Mouse (Mus musculus): ENCODE results near the gene Snrnp200.

DNA sequence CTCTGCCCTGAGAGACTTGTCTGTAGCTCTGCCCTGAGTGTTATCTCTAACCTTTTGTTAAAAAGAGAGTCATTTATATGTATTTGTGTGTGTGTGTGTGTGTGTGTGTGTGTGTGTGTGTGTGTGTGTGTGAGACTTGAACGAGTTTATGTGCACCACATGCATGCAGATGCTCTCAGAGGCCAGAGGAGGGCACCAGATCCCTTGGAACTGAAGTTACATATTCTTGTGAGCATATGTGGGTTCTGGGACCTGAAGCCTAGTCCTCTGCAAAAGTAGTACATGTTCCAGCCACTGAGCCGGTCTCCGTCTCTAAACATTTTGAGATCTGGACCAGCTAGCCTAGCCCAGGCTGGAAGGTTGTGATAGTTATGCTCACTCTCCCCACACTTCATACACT, 17.1 kb downstream of the Snrnp200 start:
- TF ChIP-seq GATA1 (IDR thresholded peaks at IDR 0.05; ENCODE audit: borderline replicate concordance, low read length) (no peak), FLI1 (IDR thresholded peaks at IDR 0.05; ENCODE audit: low read length) (no peak)

Data from megakaryocyte, embryonic 14.5 days (primary cell).